Mouse (Mus musculus): ENCODE measurements around the gene Tecpr1. TPM values are rescaled to one million over a fixed set of nuclear protein-coding genes. Genes with fewer than 3 reads are reported as not detected.
A peak's percentile ranks its signal among the peaks of the same experiment; 100 is the strongest.

Tecpr1 gene
- total and polyA plus RNA-seq, 3 experiments = 2.8 to 6.2 (median 6.0) TPM

GRCm38 (mm10) chr5:144183647-144184335, 39.6 kb downstream of the Tecpr1 start (continued):
- TF ChIP-seq MEF2A (IDR thresholded peaks at IDR 0.05; ENCODE audit: borderline replicate concordance, low read depth, low read length) (peak; percentile 80; the same call in 1 of the 2 replicates), KAT2A (IDR thresholded peaks at IDR 0.05; ENCODE audit: insufficient replicate concordance, low read length) (0 out of 2 replicates have a peak, but pooled peaks have one; percentile 58), RAD21 (IDR thresholded peaks at IDR 0.05; ENCODE audit: low read depth, low read length) (no peak), USF2 (conservative IDR thresholded peaks at IDR 0.05; ENCODE audit: low read depth, low read length) (no peak), BHLHE40 (IDR thresholded peaks at IDR 0.05; ENCODE audit: low read depth, low read length) (peak; percentile 91), JUND (conservative IDR thresholded peaks at IDR 0.05; ENCODE audit: low read depth, low read length) (no peak), SMC3 (IDR thresholded peaks at IDR 0.05; ENCODE audit: low read depth, low read length) (no peak), UBTF (IDR thresholded peaks at IDR 0.05; ENCODE audit: low read depth, low read length) (no peak), PAX5 (IDR thresholded peaks at IDR 0.05; ENCODE audit: low read length) (no peak)

GRCm38 (mm10) chr5:144183248-144183559, 40.2 kb downstream of the Tecpr1 start:
- peaks cover 20 to 70% of the 10 kb centered on the region in 2 experiments for H3K36me3 ChIP-seq (replicated peaks in 1 of 2; ENCODE audit: control insufficient read depth in 1 of 2, insufficient read depth in 1 of 2, low read length in 1 of 2)
- H3K4me1 ChIP-seq (ENCODE audit: control insufficient read depth in 1 of 2, insufficient read depth in 2 of 2) = peaks cover 26 to 47% of the 10 kb centered on the region in 2 experiments
- no peak overlapping the region for H3K9ac ChIP-seq (ENCODE audit: insufficient read depth, low read depth)
- no peaks in the 10 kb centered on the region for H3K9me3 ChIP-seq (replicated peaks; ENCODE audit: low read length)
- no peak for TF ChIP-seq ELF1 (IDR thresholded peaks at IDR 0.05; ENCODE audit: low read depth, low read length)
- TF ChIP-seq IRF4 (IDR thresholded peaks at IDR 0.05; ENCODE audit: low read depth, low read length) = no peak
- TF ChIP-seq ETS1 (conservative IDR thresholded peaks at IDR 0.05; ENCODE audit: low read depth, low read length) = no peak
- no peak overlapping the region for H3K4me3 ChIP-seq (replicated peaks in 1 of 3; ENCODE audit: low read depth in 2 of 3, low read length in 2 of 3, poor library complexity in 1 of 3)
- dilution Hi-C loops (cut with MboI; ENCODE audit: extremely low pct_ligation_motif_present, extremely low pct_unique_long_range_greater_than_20kb, low sequenced_read_pairs) = no loop called here
- in situ Hi-C loops (cut with MboI; ENCODE audit: low pct_ligation_motif_present, low pct_unique_long_range_greater_than_20kb, low sequenced_read_pairs) = no loop called here
- no peak overlapping the region for H3K27ac ChIP-seq (ENCODE audit: insufficient read depth, low read depth)
- DNase-seq (ENCODE audit: extremely low read depth) = no peak
- no peak overlapping the region for H3K4me2 ChIP-seq (ENCODE audit: insufficient read depth, low read depth, poor library complexity, severe bottlenecking)
- H3K27me3 ChIP-seq (replicated peaks) = no peaks in the 10 kb centered on the region
- no peaks in the 10 kb centered on the region for H3K79me2 ChIP-seq (replicated peaks; ENCODE audit: control insufficient read depth, extremely low read depth, insufficient read depth, poor library complexity, severe bottlenecking)

GRCm38 (mm10) chr5:144182542-144183247, 40.7 kb downstream of the Tecpr1 start:
- TF ChIP-seq ETS1 (conservative IDR thresholded peaks at IDR 0.05; ENCODE audit: low read depth, low read length) = no peak
- no peak for TF ChIP-seq ZNF384 (IDR thresholded peaks at IDR 0.05; ENCODE audit: low read depth, low read length)
- no peak for TF ChIP-seq TBP (conservative IDR thresholded peaks at IDR 0.05; ENCODE audit: low read depth, low read length)
- no peak for TF ChIP-seq PAX5 (IDR thresholded peaks at IDR 0.05; ENCODE audit: low read length)
- TF ChIP-seq MAX (IDR thresholded peaks at IDR 0.05; ENCODE audit: low read length) = no peak
- TF ChIP-seq SIN3A (IDR thresholded peaks at IDR 0.05; ENCODE audit: low read length) = no peak
- TF ChIP-seq RCOR1 (conservative IDR thresholded peaks at IDR 0.05; ENCODE audit: low read depth, low read length) = no peak
- TF ChIP-seq USF2 (conservative IDR thresholded peaks at IDR 0.05; ENCODE audit: low read depth, low read length) = no peak
- TF ChIP-seq HCFC1 (IDR thresholded peaks at IDR 0.05; ENCODE audit: low read depth, low read length) = no peak
- TF ChIP-seq ZKSCAN1 (IDR thresholded peaks at IDR 0.05; ENCODE audit: borderline replicate concordance, low read depth, low read length) = no peak
- TF ChIP-seq ZMIZ1 (IDR thresholded peaks at IDR 0.05; ENCODE audit: low read depth, low read length) = no peak
- Histone ChIP-seq H3K4me2 (ENCODE audit: insufficient read depth, low read depth, poor library complexity, severe bottlenecking) (no peak overlapping the region), H3K27me3 (replicated peaks) (no peaks in the 10 kb centered on the region), H3K79me2 (replicated peaks; ENCODE audit: control insufficient read depth, extremely low read depth, insufficient read depth, poor library complexity, severe bottlenecking) (no peaks in the 10 kb centered on the region), H3K36me3 (replicated peaks in 1 of 2; ENCODE audit: control insufficient read depth in 1 of 2, insufficient read depth in 1 of 2, low read length in 1 of 2) (peaks cover 20 to 72% of the 10 kb centered on the region in 2 experiments), H3K27ac (ENCODE audit: insufficient read depth, low read depth) (no peak overlapping the region), H3K9me3 (replicated peaks; ENCODE audit: low read length) (no peaks in the 10 kb centered on the region), H3K4me1 (ENCODE audit: control insufficient read depth in 1 of 2, insufficient read depth in 2 of 2) (peaks cover 26 to 51% of the 10 kb centered on the region in 2 experiments), H3K4me3 (replicated peaks in 1 of 3; ENCODE audit: low read depth in 2 of 3, low read length in 2 of 3, poor library complexity in 1 of 3) (no peak overlapping the region), H3K9ac (ENCODE audit: insufficient read depth, low read depth) (no peak overlapping the region)
- in situ Hi-C loops (cut with MboI; ENCODE audit: low pct_ligation_motif_present, low pct_unique_long_range_greater_than_20kb, low sequenced_read_pairs) = no loop called here
- DNase-seq (ENCODE audit: extremely low read depth) = no peak
- dilution Hi-C loops (cut with MboI; ENCODE audit: extremely low pct_ligation_motif_present, extremely low pct_unique_long_range_greater_than_20kb, low sequenced_read_pairs) = no loop called here
